Mouse (Mus musculus): ENCODE measurements at regions not wholly inside any gene's neighbourhood (a gene's known extent, or its start where the extent isn't known, plus 50 kb on each side); places are given as distances from the start of the nearest gene placed in this dataset.

- POLR2A ChIA-PET, result no interaction called here
- CTCF ChIA-PET, result no interaction called here
Observed at GRCm38 (mm10) chr2:48499396-48499795, 314.5 kb upstream of the Acvr2a start.

- ChIA-PET POLR2A (no interaction called here), CTCF (no interaction called here)
Observed at GRCm38 (mm10) chr2:48501387-48501786, 312.5 kb upstream of the Acvr2a start.

- CTCF ChIA-PET, result no interaction called here
- POLR2A ChIA-PET, result no interaction called here
Observed at GRCm38 (mm10) chr2:48513848-48514247, 300.1 kb upstream of the Acvr2a start.

GRCm38 (mm10) chr2:48519838-48520404 is 294.0 kb upstream of the Acvr2a start:
- POLR2A ChIA-PET, result no interaction called here

GRCm38 (mm10) chr2:48520535-48520971 is 293.4 kb upstream of the Acvr2a start:
- CTCF ChIA-PET, result interaction anchor here in 1 of 4 experiments (0.5 kb wide), 1 partner anchor 84 kb away, joined by 3 read pairs; no protein-coding TSS in a partner anchor
- POLR2A ChIA-PET, result no interaction called here

More at GRCm38 (mm10) chr2:48519838-48520404, 294.0 kb upstream of the Acvr2a start:
- CTCF ChIA-PET, result interaction anchor here in 1 of 4 experiments (0.5 kb wide), 1 partner anchor 84 kb away, joined by 3 read pairs; no protein-coding TSS in a partner anchor

GRCm38 (mm10) chr2:48535453-48535852 is 278.5 kb upstream of the Acvr2a start:
- CTCF ChIA-PET, result no interaction called here
- POLR2A ChIA-PET, result no interaction called here

GRCm38 (mm10) chr2:48536930-48537329 is 277.0 kb upstream of the Acvr2a start:
- ChIA-PET POLR2A (no interaction called here), CTCF (no interaction called here)

- ChIA-PET POLR2A (interaction anchor here in 1 of 4 experiments (0.6 kb wide), 1 partner anchor 58 kb away, joined by 3 read pairs; no protein-coding TSS in a partner anchor), CTCF (no interaction called here)
Observed at GRCm38 (mm10) chr2:48538668-48539341, 275.1 kb upstream of the Acvr2a start.

- ChIA-PET CTCF (no interaction called here), POLR2A (interaction anchor here in 1 of 4 experiments (0.6 kb wide), 1 partner anchor 59 kb away, joined by 3 read pairs; no protein-coding TSS in a partner anchor)
Observed at GRCm38 (mm10) chr2:48539465-48540055, 274.3 kb upstream of the Acvr2a start.

GRCm38 (mm10) chr2:48544377-48544776 is 269.5 kb upstream of the Acvr2a start:
- POLR2A ChIA-PET, result no interaction called here
- CTCF ChIA-PET, result no interaction called here

GRCm38 (mm10) chr2:48545072-48545471 is 268.8 kb upstream of the Acvr2a start:
- ChIA-PET POLR2A (no interaction called here), CTCF (no interaction called here)

- CTCF ChIA-PET, result no interaction called here
- POLR2A ChIA-PET, result no interaction called here
Observed at GRCm38 (mm10) chr2:48545679-48546078, 268.2 kb upstream of the Acvr2a start.

GRCm38 (mm10) chr2:48546194-48546593 is 267.7 kb upstream of the Acvr2a start:
- POLR2A ChIA-PET, result interaction anchor here in 1 of 4 experiments (0.6 kb wide), 1 partner anchor 218 kb away, joined by 3 read pairs; no protein-coding TSS in a partner anchor
- CTCF ChIA-PET, result no interaction called here

- ChIA-PET POLR2A (no interaction called here), CTCF (no interaction called here)
Observed at GRCm38 (mm10) chr2:48556600-48556999, 257.3 kb upstream of the Acvr2a start.

- ChIA-PET CTCF (no interaction called here), POLR2A (no interaction called here)
Observed at GRCm38 (mm10) chr2:48557123-48557522, 256.8 kb upstream of the Acvr2a start.

GRCm38 (mm10) chr2:48558641-48559040 is 255.3 kb upstream of the Acvr2a start:
- POLR2A ChIA-PET, result no interaction called here
- CTCF ChIA-PET, result no interaction called here

GRCm38 (mm10) chr2:48563636-48564035 is 250.3 kb upstream of the Acvr2a start:
- ChIA-PET CTCF (no interaction called here), POLR2A (no interaction called here)

GRCm38 (mm10) chr2:48564170-48564569 is 249.7 kb upstream of the Acvr2a start:
- POLR2A ChIA-PET, result no interaction called here

GRCm38 (mm10) chr2:48567871-48568270 is 246.0 kb upstream of the Acvr2a start:
- CTCF ChIA-PET, result no interaction called here

More at GRCm38 (mm10) chr2:48564170-48564569, 249.7 kb upstream of the Acvr2a start:
- CTCF ChIA-PET, result no interaction called here

GRCm38 (mm10) chr2:48586162-48586830 is 227.6 kb upstream of the Acvr2a start:
- ChIA-PET CTCF (no interaction called here), POLR2A (no interaction called here)

More at GRCm38 (mm10) chr2:48567871-48568270, 246.0 kb upstream of the Acvr2a start:
- POLR2A ChIA-PET, result no interaction called here

- ChIA-PET CTCF (no interaction called here), POLR2A (no interaction called here)
Observed at GRCm38 (mm10) chr2:48586831-48587169, 227.1 kb upstream of the Acvr2a start.

All from embryonic stem cell, embryonic (primary cell).